Mouse (Mus musculus): ENCODE data around the gene Nudt6. TPM values are rescaled to one million over a fixed set of nuclear protein-coding genes. Genes with fewer than 3 reads are reported as not detected.

Gene Nudt6
- total and polyA plus RNA-seq, 3 experiments = 6.0 to 9.1 TPM; not detected in 1

DNA sequence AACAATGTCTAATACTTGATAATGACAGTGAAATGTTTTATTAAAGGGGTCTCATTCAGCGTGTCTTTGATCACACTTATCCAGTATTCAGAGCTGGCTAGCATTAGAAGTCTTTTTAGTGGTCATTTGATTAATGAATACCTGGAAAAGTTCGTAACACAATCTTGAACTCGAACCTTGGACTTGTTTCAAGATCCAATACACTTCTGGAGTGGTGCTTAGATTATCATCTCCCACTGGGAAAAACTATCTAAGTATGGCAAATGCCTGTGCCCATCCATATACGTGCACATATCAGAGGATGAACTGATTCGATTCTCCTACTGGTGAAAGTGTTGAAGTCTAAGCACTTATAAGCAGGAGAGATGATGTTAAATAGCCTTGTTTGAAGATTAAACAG, 1.7 kb downstream of the Nudt6 start:
- Histone ChIP-seq H3K79me2 (ENCODE audit: control insufficient read depth, insufficient read depth, low read length, poor library complexity) (peaks cover 29% of the 10 kb centered on the region), H3K4me3 (ENCODE audit: control insufficient read depth in 1 of 2, insufficient read depth in 1 of 2, low read depth in 2 of 2, low read length in 2 of 2) (peak overlapping the region; percentile 85 to 94; a peak in 2 of 4 replicates), H3K27ac (ENCODE audit: control insufficient read depth, low read depth, low read length) (no peak overlapping the region), H3K36me3 (ENCODE audit: control insufficient read depth in 1 of 2, insufficient read depth in 2 of 2, low read length in 2 of 2) (peaks cover 0 to 14% of the 10 kb centered on the region in 2 experiments; a peak in 2 of 4 replicates), H3K9me3 (replicated peaks; ENCODE audit: insufficient read depth, low read length) (no peaks in the 10 kb centered on the region), H3K9ac (ENCODE audit: control insufficient read depth, low read depth, low read length, poor library complexity, severe bottlenecking) (no peak overlapping the region; the same call in 1 of the 2 replicates), H3K4me1 (ENCODE audit: control insufficient read depth in 1 of 2, insufficient read depth in 2 of 2, low read length in 2 of 2) (peaks cover 2 to 6% of the 10 kb centered on the region in 2 experiments; a peak in 1 of 4 replicates), H3K27me3 (ENCODE audit: control insufficient read depth in 1 of 2, insufficient read depth in 2 of 2, low read length in 2 of 2) (no peaks in the 10 kb centered on the region)
- DNase-seq (ENCODE audit: low read depth, low spot score) = no peak
- no peak for TF ChIP-seq POLR2AphosphoS5 (IDR thresholded peaks at IDR 0.05; ENCODE audit: borderline replicate concordance, low read depth, low read length)
- no peak for TF ChIP-seq SIN3A (IDR thresholded peaks at IDR 0.05; ENCODE audit: low read length)
- TF ChIP-seq CHD1 (IDR thresholded peaks at IDR 0.05; ENCODE audit: low read depth, low read length) = no peak
- TF ChIP-seq MAX (IDR thresholded peaks at IDR 0.05; ENCODE audit: low read length) = no peak
- TF ChIP-seq ELF1 (IDR thresholded peaks at IDR 0.05; ENCODE audit: low read depth, low read length) = no peak
- TF ChIP-seq MYB (IDR thresholded peaks at IDR 0.05; ENCODE audit: low read depth, low read length) = no peak
- no peak for TF ChIP-seq NRF1 (IDR thresholded peaks at IDR 0.05; ENCODE audit: insufficient read depth, low read depth, low read length, poor library complexity, severe bottlenecking)
- no peak for TF ChIP-seq ZC3H11A (IDR thresholded peaks at IDR 0.05; ENCODE audit: low read depth, low read length)
- no peak for TF ChIP-seq BHLHE40 (IDR thresholded peaks at IDR 0.05; ENCODE audit: borderline replicate concordance, low read depth, low read length)
- no peak for TF ChIP-seq MEF2A (IDR thresholded peaks at IDR 0.05; ENCODE audit: extremely low read depth, insufficient replicate concordance, low read depth, low read length, poor library complexity, severe bottlenecking)
- TF ChIP-seq TBP (IDR thresholded peaks at IDR 0.05; ENCODE audit: low read depth, low read length) = no peak
- TF ChIP-seq KAT2A (conservative IDR thresholded peaks at IDR 0.05; ENCODE audit: low read depth, low read length) = no peak

DNA sequence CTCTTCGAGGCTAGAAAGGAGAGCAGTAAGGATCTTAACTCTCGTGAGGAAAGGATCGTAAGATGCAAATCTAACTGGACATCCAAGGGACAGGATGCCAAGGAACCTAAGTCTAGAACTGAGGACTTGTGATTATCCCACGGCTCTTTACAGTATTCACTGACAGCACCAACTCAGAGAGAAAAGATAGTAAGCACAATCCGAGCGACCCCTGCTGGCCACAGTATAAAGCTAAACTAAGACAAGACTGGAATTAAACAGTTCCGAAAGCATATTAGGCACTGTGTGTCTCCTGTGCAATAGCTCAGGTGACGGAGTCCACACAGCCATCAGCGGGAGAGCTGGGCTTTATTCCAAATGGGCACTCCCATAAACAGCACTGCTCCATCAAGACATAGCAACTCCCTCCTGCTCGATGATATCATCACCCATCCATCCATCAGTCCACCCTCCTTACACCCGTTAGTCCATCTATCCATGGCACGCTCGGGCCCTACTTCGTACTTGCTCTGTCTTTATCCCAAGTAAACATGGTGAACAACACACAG, 5.5 kb downstream of the Nudt6 start:
- TF ChIP-seq RAD21 (IDR thresholded peaks at IDR 0.05; ENCODE audit: low read depth, low read length) = peak; percentile 88
- no peak; the same call in 1 of the 2 replicates for TF ChIP-seq ZNF384 (IDR thresholded peaks at IDR 0.05; ENCODE audit: low read depth, low read length)
- peak; percentile 82 for TF ChIP-seq ZC3H11A (IDR thresholded peaks at IDR 0.05; ENCODE audit: low read depth, low read length)
- peak; percentile 91 for TF ChIP-seq SMC3 (IDR thresholded peaks at IDR 0.05; ENCODE audit: low read depth, low read length)
- peak; percentile 56 to 89 (median 79) for TF ChIP-seq CTCF (IDR thresholded peaks at IDR 0.05 in 2 of 3, conservative IDR thresholded peaks at IDR 0.05 in 1 of 3; ENCODE audit: control insufficient read depth in 1 of 3, insufficient read depth in 1 of 3, low read depth in 2 of 3, low read length in 3 of 3, poor library complexity in 1 of 3, severe bottlenecking in 1 of 3)
- 0 out of 2 replicates have a peak, but pooled peaks have one; percentile 17 for TF ChIP-seq RCOR1 (IDR thresholded peaks at IDR 0.05; ENCODE audit: low read depth, low read length)
- H3K9ac ChIP-seq (ENCODE audit: control insufficient read depth, low read depth, low read length, poor library complexity, severe bottlenecking) = no peak overlapping the region
- H3K4me3 ChIP-seq (ENCODE audit: control insufficient read depth in 1 of 2, insufficient read depth in 1 of 2, low read depth in 2 of 2, low read length in 2 of 2) = no peak overlapping the region
- H3K4me1 ChIP-seq (ENCODE audit: control insufficient read depth in 1 of 2, insufficient read depth in 2 of 2, low read length in 2 of 2) = 0 out of 4 replicates have a peak, but pooled peaks cover 0 to 6% of the 10 kb centered on the region in 2 experiments
- no peaks in the 10 kb centered on the region for H3K27me3 ChIP-seq (ENCODE audit: control insufficient read depth in 1 of 2, insufficient read depth in 2 of 2, low read length in 2 of 2)
- H3K36me3 ChIP-seq (ENCODE audit: control insufficient read depth in 1 of 2, insufficient read depth in 2 of 2, low read length in 2 of 2) = peaks cover 0 to 5% of the 10 kb centered on the region in 2 experiments; a peak in 2 of 4 replicates
- peak; percentile 84 for DNase-seq (ENCODE audit: low read depth, low spot score)
- peaks cover 4% of the 10 kb centered on the region; the same call in 1 of the 2 replicates for H3K79me2 ChIP-seq (ENCODE audit: control insufficient read depth, insufficient read depth, low read length, poor library complexity)
- H3K9me3 ChIP-seq (replicated peaks; ENCODE audit: insufficient read depth, low read length) = no peaks in the 10 kb centered on the region
- no peak overlapping the region for H3K27ac ChIP-seq (ENCODE audit: control insufficient read depth, low read depth, low read length)

All from MEL (cell line).